Mouse (Mus musculus): ENCODE data around the gene Eri3. TPM values are rescaled to one million over a fixed set of nuclear protein-coding genes. Genes with fewer than 3 reads are reported as not detected.

The Eri3 gene
- polyA plus RNA-seq, 1 experiment from 2014 or later = 77.5 TPM

DNA sequence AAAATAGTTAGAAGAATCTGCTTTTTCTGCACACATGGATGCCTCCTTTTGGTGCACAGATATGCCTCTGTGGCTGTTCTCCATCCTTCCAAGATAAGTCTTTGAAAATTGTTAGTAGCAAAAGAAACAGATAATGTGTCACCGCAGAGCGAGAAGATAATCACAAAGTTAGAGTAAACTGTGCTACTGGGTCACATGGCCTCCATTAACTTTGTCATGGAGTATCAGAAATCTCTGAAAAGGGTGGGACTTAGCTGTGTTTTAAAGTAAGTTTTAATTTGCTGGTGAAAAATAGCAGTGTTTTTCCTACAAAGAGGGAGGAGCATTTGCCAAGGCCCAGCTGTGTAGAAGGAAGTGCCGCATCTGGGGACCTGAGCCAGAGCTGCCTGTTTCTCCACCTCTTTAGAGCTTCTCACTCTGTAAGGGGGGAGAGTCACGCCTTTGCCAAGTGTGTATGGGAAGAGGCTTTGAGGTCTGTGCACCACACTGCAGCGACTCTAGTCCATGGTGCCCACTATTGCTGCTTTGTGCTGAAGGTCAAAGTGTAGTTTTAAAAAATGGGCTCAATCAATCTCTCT, 7.0 kb downstream of the Eri3 start:
- Histone ChIP-seq H3K9ac (ENCODE audit: low read length) (no peak overlapping the region), H3K27ac (replicated peaks) (no peak overlapping the region), H3K27me3 (ENCODE audit: control insufficient read depth, insufficient read depth, low read length) (no peaks in the 10 kb centered on the region), H3K4me1 (replicated peaks; ENCODE audit: control insufficient read depth, insufficient read depth) (peaks cover 7% of the 10 kb centered on the region; the same call in 1 of the 2 replicates), H3K9me3 (ENCODE audit: control insufficient read depth, low read length) (no peaks in the 10 kb centered on the region), H3K4me2 (replicated peaks; ENCODE audit: low read depth) (no peak overlapping the region), H3K36me3 (ENCODE audit: control insufficient read depth, insufficient read depth, low read length) (no peaks in the 10 kb centered on the region), H3K4me3 (ENCODE audit: low read depth, low read length) (no peak overlapping the region)
- TF ChIP-seq CTCF (IDR thresholded peaks at IDR 0.05; ENCODE audit: low read depth) = no peak
- TF ChIP-seq EP300 (optimal IDR thresholded peaks at IDR 0.05) = no peak
- 46% methylated on average over 5 of the region's 5 CpGs for WGBS
- DNase-seq (ENCODE audit: low spot score) = no peak
- no peak for ATAC-seq (ENCODE audit: low FRiP score, low TSS enrichment)

- Histone ChIP-seq H3K4me2 (replicated peaks; ENCODE audit: low read depth) (no peak overlapping the region), H3K36me3 (ENCODE audit: control insufficient read depth, insufficient read depth, low read length) (0 out of 2 replicates have a peak, but pooled peaks cover 10% of the 10 kb centered on the region), H3K4me1 (replicated peaks; ENCODE audit: control insufficient read depth, insufficient read depth) (no peaks in the 10 kb centered on the region), H3K27ac (replicated peaks) (no peak overlapping the region), H3K27me3 (ENCODE audit: control insufficient read depth, insufficient read depth, low read length) (no peaks in the 10 kb centered on the region), H3K4me3 (ENCODE audit: low read depth, low read length) (no peak overlapping the region), H3K9me3 (ENCODE audit: control insufficient read depth, low read length) (no peaks in the 10 kb centered on the region), H3K9ac (ENCODE audit: low read length) (no peak overlapping the region)
- 86% methylated on average over 9 of the region's 9 CpGs for WGBS
- ATAC-seq (ENCODE audit: low FRiP score, low TSS enrichment) (no peak), DNase-seq (ENCODE audit: low spot score) (no peak)
- TF ChIP-seq CTCF (IDR thresholded peaks at IDR 0.05; ENCODE audit: low read depth) (no peak), EP300 (optimal IDR thresholded peaks at IDR 0.05) (no peak)
Observed at GRCm38 (mm10) chr4:117563967-117564366, 13.8 kb downstream of the Eri3 start.

- Histone ChIP-seq H3K4me3 (ENCODE audit: low read depth, low read length) (no peak overlapping the region), H3K27me3 (ENCODE audit: control insufficient read depth, insufficient read depth, low read length) (no peaks in the 10 kb centered on the region), H3K36me3 (ENCODE audit: control insufficient read depth, insufficient read depth, low read length) (0 out of 2 replicates have a peak, but pooled peaks cover 10% of the 10 kb centered on the region), H3K27ac (replicated peaks) (no peak overlapping the region), H3K9ac (ENCODE audit: low read length) (no peak overlapping the region), H3K4me1 (replicated peaks; ENCODE audit: control insufficient read depth, insufficient read depth) (no peaks in the 10 kb centered on the region), H3K4me2 (replicated peaks; ENCODE audit: low read depth) (no peak overlapping the region), H3K9me3 (ENCODE audit: control insufficient read depth, low read length) (no peaks in the 10 kb centered on the region)
- ATAC-seq (ENCODE audit: low FRiP score, low TSS enrichment) = no peak
- TF ChIP-seq EP300 (optimal IDR thresholded peaks at IDR 0.05) (no peak), CTCF (IDR thresholded peaks at IDR 0.05; ENCODE audit: low read depth) (no peak)
- DNase-seq (ENCODE audit: low spot score) = no peak
- WGBS = 78% methylated on average over 2 of the region's 2 CpGs
Observed at GRCm38 (mm10) chr4:117568846-117569245, 18.7 kb downstream of the Eri3 start.

- WGBS = 81% methylated on average over 5 of the region's 5 CpGs
- Histone ChIP-seq H3K9ac (ENCODE audit: low read length) (no peak overlapping the region), H3K36me3 (ENCODE audit: control insufficient read depth, insufficient read depth, low read length) (peaks cover 8% of the 10 kb centered on the region; the same call in 1 of the 2 replicates), H3K4me2 (replicated peaks; ENCODE audit: low read depth) (no peak overlapping the region), H3K27me3 (ENCODE audit: control insufficient read depth, insufficient read depth, low read length) (no peaks in the 10 kb centered on the region), H3K4me1 (replicated peaks; ENCODE audit: control insufficient read depth, insufficient read depth) (no peaks in the 10 kb centered on the region), H3K4me3 (ENCODE audit: low read depth, low read length) (no peak overlapping the region), H3K27ac (replicated peaks) (no peak overlapping the region), H3K9me3 (ENCODE audit: control insufficient read depth, low read length) (no peaks in the 10 kb centered on the region)
- ATAC-seq (ENCODE audit: low FRiP score, low TSS enrichment) (no peak), DNase-seq (ENCODE audit: low spot score) (no peak)
- TF ChIP-seq CTCF (IDR thresholded peaks at IDR 0.05; ENCODE audit: low read depth) (no peak), EP300 (optimal IDR thresholded peaks at IDR 0.05) (no peak)
Observed at GRCm38 (mm10) chr4:117570964-117571363, 20.8 kb downstream of the Eri3 start.

- H3K4me1 ChIP-seq (replicated peaks; ENCODE audit: control insufficient read depth, insufficient read depth) = no peaks in the 10 kb centered on the region
Observed at GRCm38 (mm10) chr4:117577579-117577978, 27.4 kb downstream of the Eri3 start.

GRCm38 (mm10) chr4:117581626-117582025, 31.5 kb downstream of the Eri3 start:
- no peaks in the 10 kb centered on the region for H3K4me1 ChIP-seq (replicated peaks; ENCODE audit: control insufficient read depth, insufficient read depth)
- H3K9ac ChIP-seq (ENCODE audit: low read length) = no peak overlapping the region
- no peak overlapping the region for H3K4me2 ChIP-seq (replicated peaks; ENCODE audit: low read depth)
- DNase-seq (ENCODE audit: low spot score) (no peak), ATAC-seq (ENCODE audit: low FRiP score, low TSS enrichment) (no peak)
- no peak overlapping the region for H3K4me3 ChIP-seq (ENCODE audit: low read depth, low read length)
- H3K27me3 ChIP-seq (ENCODE audit: control insufficient read depth, insufficient read depth, low read length) = no peaks in the 10 kb centered on the region
- 58% methylated on average over 9 of the region's 9 CpGs for WGBS
- peaks cover 23% of the 10 kb centered on the region for H3K36me3 ChIP-seq (ENCODE audit: control insufficient read depth, insufficient read depth, low read length)
- no peak overlapping the region for H3K27ac ChIP-seq (replicated peaks)
- TF ChIP-seq EP300 (optimal IDR thresholded peaks at IDR 0.05) = no peak
- TF ChIP-seq CTCF (IDR thresholded peaks at IDR 0.05; ENCODE audit: low read depth) = no peak
- no peaks in the 10 kb centered on the region for H3K9me3 ChIP-seq (ENCODE audit: control insufficient read depth, low read length)

More at GRCm38 (mm10) chr4:117577579-117577978, 27.4 kb downstream of the Eri3 start:
- TF ChIP-seq CTCF (IDR thresholded peaks at IDR 0.05; ENCODE audit: low read depth) = no peak
- no peak for TF ChIP-seq EP300 (optimal IDR thresholded peaks at IDR 0.05)
- ATAC-seq (ENCODE audit: low FRiP score, low TSS enrichment) (no peak), DNase-seq (ENCODE audit: low spot score) (no peak)
- H3K27me3 ChIP-seq (ENCODE audit: control insufficient read depth, insufficient read depth, low read length) = no peaks in the 10 kb centered on the region
- H3K9me3 ChIP-seq (ENCODE audit: control insufficient read depth, low read length) = no peaks in the 10 kb centered on the region
- peaks cover 12% of the 10 kb centered on the region; the same call in 1 of the 2 replicates for H3K36me3 ChIP-seq (ENCODE audit: control insufficient read depth, insufficient read depth, low read length)
- WGBS = 94% methylated on average over 1 of the region's 1 CpGs
- H3K4me2 ChIP-seq (replicated peaks; ENCODE audit: low read depth) = no peak overlapping the region
- H3K27ac ChIP-seq (replicated peaks) = no peak overlapping the region
- H3K4me3 ChIP-seq (ENCODE audit: low read depth, low read length) = no peak overlapping the region
- no peak overlapping the region for H3K9ac ChIP-seq (ENCODE audit: low read length)

All from stomach, postnatal 0 days (tissue).